Mouse (Mus musculus) gastrocnemius, postnatal 4 days (tissue): ENCODE data around the gene Hps4. TPM values are rescaled to one million over a fixed set of nuclear protein-coding genes. Genes with fewer than 3 reads are reported as not detected.
A peak's percentile ranks its signal among the peaks of the same experiment; 100 is the strongest.

Experiments used
- DNase-seq, 2 experiments: peaks; one replicate each; pipeline ENCODE4 v3.0.0; 2021 to 2022; ENCODE audit warnings: low spot score in 2 of 2, mixed read lengths in 2 of 2
- total RNA-seq, 2 experiments: library from RNA; stranded (reverse); gene quantifications; 2 replicates each; pipeline ENCODE4 v1.2.3; 2021

Gene Hps4
- total RNA-seq, 2 experiments from 2014 or later: 7.6 to 8.7 TPM

DNA sequence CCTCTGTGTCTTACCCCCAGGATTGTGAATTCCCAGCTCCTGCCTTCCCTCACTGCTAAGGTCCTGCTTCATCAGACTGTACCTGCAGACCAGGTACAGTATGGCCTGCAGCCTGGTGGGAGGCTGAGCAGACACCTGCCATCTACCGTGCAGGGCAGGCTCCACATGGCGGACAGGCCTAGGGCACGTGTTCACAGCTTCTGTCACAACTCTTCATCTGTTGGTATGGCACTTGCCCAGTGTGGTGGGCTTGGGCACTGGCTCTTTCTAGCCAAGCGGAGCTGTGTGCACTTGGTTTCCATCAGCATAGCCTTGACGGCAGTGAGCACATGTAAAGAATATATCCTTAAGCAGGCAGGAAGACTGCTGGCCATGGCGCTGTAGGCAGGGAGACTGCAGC lies 24.0 kb downstream of the Hps4 start:
- DNase-seq: no peak

DNA sequence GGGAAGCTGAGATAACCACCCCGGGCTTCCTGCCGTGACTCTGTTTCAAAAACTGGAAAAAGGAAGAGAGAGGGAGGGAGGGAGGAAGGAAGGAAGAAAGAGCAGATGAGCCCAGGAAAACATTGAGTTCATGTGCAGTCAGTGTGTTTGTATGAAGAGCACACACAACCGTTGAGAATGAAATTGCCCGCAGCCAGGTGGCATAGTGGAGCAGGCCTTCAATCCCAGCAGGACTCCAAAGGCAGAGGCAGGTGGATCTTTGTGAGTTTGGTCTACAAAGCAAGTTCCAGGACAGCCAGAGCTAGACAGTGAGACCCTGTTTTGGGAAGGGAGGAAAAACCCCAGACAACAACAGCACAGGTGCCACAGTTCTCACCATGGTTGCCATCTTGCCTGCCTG lies 24.5 kb downstream of the Hps4 start:
- no peak for DNase-seq

DNA sequence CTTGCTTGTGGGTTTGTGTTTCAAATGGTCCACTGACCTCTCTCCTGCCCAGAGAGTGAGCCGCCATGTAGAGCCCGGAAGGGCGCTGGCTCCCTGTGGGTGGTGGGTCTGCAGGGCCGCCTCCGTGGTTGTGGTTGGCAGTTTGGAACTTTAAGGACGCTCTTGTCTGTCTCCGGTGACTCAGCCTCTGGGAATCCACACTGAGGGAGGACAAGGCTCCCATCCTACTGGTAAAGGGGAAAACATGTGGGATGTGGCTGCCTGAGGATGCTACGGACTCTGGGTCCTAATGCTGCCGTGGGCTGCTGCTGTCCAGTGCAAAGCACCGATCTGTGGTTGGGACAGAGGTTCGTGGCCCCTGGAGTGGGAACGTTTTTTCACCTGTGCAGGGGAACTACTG lies 25.0 kb downstream of the Hps4 start:
- no peak for DNase-seq

DNA sequence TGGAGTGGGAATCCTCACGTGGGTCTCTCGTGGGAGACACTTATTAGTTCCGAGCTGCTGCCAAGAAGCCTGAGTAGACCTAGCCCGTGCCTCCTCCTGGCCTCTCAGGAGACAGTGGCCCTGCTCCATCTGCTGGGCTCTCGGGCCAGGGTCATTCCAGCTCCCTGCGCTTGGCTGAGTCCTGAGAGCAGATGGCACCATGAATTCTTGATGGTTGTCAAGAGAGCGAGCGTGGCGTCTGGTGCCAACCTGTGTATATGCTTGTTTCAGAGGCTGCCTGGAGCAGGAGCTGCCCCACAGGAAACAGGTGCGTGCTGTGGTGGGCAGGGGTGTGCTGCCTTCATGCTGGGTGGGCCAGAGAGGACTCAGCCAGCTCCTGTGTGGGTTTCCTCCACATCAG lies 25.8 kb downstream of the Hps4 start:
- no peak for DNase-seq

DNA sequence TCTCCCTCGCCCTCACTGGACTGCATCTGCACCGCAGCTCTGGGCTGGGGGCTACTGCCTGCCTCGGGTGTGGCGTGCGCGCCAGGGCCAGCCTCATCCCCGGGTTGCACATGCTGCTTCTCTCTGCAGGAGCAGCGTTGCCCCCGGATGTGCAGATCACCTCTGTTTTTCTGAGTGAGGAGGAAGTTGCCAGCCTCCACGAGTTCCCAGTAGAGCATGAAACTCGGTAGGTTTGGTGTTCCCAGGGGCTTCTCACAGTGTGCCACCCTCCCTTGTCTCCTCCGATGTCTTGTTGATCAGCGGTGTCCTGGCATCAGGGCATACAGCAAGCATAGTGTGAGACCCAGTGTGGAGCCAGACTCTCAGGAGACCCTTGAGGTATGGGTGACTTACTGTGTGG lies 26.4 kb downstream of the Hps4 start:
- DNase-seq: no peak

DNA sequence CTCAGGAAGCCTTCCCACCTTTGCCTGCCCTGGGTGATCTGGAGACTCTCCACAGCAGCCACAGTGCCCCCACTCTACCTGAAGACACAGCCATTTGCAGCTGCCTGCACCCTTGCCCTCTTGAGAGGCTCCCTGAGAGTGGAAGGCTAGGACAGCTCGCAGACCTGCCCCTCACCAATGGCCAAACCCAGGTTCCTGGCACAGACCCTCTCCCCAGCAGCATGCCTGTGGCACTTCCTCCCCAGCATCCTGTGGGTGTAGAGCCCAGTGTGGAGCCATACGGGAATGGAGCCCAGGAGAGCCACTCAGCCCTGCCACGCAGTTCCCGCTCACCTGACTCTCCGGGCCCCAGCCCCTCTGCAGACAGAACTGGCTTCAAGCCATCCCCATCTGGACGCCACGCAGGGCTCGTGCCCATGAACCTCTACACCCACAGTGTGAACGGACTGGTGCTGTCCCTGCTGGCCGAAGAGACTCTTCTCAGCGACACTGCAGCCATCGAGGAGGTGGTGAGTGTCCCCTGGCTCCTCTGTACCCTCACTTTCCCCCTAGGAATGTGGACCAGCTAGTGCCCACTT lies 27.4 kb downstream of the Hps4 start:
- no peak for DNase-seq

- no peak for DNase-seq
These were observed 29.1 kb downstream of the Hps4 start for GRCm38 (mm10) chr5:112371933-112372332.

DNA sequence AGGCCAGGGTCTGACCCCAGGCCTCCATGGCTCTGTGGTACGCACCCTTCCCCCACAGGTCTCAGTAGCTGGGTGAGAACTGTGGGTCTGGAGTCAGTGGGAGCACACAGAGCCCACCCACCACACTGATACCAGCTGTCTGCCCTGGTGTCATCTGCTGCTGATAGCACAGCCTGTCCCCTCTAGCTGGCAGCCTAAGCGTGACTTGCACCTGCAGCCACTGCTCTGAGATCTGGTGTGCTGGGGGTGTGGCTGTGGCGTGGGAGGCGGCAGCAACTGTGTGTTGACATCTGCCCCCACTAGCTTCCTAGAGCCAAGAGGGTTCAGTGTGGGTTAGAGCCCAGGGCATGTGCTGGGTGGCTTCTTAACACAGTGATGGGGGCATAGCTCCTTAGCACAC lies 33.2 kb downstream of the Hps4 start:
- DNase-seq: no peak

DNA sequence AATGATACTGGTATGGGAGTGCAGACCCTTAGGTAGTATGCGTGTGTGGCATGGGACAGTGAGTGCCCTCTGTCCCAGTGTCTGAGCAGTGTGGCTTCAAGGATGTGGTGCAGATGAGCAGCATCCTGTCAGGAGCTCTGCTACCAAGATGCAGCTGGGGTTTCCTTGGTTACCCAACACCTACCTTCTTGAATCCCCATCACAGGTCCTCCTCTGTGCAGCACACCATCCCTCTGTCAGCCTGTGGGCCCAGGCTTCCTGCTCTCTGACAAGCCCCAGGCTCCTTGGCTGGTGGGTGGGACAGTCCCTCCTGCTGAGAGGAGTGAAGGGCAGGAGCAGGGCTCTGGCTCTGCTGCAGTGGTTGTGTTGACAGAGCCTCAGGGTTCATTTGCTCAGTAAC lies 34.5 kb downstream of the Hps4 start:
- no peak for DNase-seq

GRCm38 (mm10) chr5:112378716-112379115 lies 35.8 kb downstream of the Hps4 start:
- no peak for DNase-seq

DNA sequence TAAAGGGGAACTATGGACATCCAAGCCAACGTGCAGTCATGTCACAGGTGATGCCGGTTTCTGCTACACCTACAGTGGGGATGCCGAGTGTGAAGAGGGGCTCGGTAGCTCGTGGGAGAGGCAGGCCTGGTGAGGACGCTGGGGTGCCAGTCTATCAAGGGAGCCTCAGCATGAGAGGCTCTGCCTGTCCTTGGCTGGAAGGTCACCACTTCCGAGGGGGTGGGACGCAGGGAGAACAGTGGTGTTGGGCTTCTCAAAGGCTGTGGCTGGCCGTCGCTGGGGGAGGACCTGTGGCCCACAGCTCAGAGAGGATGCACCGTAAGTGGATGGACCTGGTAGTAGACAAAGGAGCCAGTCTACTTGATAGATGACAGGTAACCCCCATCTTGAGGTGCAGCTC lies 38.3 kb downstream of the Hps4 start:
- DNase-seq: no peak

GRCm38 (mm10) chr5:112382042-112382441 lies 39.2 kb downstream of the Hps4 start:
- DNase-seq: no peak

DNA sequence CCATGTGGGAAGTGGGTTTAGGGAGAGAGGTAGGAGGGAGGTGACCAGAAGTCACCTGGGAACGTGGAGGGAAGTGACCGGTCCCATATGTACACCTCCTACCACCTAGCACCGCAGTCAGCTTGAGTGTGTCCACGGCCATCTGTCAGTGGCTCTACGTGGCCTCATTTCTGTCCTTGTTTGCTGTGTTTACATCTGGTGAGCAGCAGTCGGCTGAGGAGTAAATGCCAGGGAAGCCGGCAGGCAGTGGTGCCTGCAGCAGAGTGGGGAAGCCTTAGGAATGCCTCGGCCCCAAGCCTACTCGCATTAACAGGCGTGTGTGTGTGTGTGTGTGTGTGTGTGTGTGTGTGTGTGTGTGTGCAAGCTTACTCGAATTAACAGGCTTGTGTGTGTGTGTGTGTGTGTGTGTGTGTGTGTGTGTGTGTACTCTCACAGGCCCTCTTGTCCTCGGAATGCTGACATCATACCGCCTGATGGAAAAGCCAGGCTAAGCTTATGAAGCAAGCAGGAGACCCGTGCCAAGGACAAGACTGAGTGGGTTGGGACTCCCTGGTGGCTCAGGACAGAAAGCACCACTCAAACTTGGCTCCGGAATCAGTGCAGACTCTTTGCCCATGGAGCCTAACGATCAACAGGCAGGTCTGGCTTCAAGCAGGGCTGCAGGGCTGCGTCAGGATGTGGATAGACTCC lies 39.9 kb downstream of the Hps4 start:
- peak in 1 of 2 experiments; percentile 44 for DNase-seq

GRCm38 (mm10) chr5:112384805-112385472 lies 42.1 kb downstream of the Hps4 start:
- no peak for DNase-seq

DNA sequence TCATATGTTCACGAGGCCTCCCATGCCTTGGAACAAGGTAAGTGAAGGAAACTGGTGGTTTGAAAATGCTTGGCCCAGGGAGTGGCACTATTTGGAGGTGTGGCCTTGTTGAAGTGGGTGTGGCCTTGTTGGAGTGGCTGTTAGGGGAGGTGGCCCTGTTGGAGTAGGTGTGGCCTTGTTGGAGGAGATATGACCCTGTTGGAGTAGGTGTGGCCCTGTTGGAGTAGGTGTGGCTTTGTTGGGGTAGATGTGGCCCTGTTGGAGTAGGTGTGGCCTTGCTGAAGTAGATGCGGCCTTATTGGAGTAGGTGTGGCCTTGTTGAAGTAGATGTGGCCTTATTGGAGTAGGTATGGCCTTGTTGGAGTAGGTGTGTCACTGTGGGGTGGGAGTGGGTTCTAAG lies 43.1 kb downstream of the Hps4 start:
- DNase-seq: no peak

GRCm38 (mm10) chr5:112389352-112389751 lies 46.5 kb downstream of the Hps4 start:
- no peak for DNase-seq

DNA sequence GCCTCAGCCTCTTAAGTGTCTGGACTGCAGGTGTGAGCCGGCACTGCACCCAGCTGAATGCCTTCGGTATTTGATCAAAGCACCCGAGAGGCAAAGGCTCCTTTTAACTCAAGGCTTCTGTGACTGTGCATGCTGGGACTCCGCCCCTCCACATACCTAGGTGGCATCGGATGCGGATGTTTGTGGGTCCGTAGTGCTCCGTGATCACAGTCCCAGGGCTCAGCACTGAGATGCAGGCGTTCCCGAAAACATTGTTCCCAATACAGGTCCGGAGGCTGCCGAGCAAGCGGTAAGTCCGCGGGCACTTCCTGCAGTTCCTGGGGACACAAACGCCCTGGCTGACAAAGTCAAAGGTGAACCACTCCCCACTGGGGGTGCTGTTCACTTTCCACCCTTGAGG lies 48.1 kb downstream of the Hps4 start:
- peak in 1 of 2 experiments; percentile 8 for DNase-seq

- peak in 1 of 2 experiments; percentile 8 for DNase-seq
These were observed 48.9 kb downstream of the Hps4 start for GRCm38 (mm10) chr5:112391676-112392323.

DNA sequence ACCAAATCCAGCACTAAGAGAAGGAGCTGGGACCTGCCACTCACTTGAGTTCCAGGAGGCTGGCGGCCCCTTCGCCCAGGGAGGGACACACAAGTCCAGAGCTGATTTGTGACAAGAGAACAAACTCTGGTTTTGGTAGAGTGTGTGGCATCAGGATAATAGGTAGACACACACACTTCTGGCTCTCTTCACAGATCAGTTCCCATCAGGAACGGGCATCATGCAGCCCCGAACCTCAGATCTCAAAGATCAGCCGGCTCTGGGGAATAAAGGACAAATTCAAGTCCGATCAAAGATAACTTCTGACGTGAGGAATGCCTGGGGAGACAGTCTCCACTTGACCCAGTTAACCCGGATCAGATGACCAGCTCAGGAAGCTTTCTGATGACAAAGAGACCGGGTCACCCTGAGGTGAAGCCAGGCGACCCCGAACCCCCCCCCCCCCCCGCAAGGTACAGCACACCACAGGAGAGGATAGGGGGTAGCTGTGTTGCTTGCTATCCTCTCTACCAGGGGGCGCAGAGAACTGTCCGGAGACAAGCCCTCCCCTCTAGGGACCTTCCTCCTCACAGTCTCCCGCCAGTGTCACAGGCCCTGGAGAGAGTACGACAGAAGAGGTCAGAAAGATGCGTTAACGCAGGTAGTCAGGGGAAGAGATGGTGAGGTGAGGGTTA lies 51.0 kb downstream of the Hps4 start:
- DNase-seq: peak in 1 of 2 experiments; percentile 7

DNA sequence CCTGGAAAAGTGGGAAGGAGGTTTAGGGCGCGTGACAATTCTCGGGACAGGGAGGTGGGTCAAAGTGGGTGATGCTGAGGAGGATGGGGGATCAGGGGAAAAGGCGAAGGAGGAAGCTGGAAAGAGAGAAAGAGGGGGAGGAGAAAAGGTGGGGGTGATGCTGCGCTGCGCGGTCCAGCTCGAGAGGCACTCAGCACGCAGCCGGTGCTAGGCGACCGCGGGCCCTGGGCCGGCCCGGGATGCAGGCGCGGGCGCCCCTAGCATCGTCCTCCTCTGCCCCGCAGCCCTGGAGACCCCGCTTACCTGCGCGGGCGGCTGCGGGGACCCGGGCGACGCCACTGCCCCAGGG lies 51.5 kb downstream of the Hps4 start:
- DNase-seq: peak in 1 of 2 experiments; percentile 15

DNA sequence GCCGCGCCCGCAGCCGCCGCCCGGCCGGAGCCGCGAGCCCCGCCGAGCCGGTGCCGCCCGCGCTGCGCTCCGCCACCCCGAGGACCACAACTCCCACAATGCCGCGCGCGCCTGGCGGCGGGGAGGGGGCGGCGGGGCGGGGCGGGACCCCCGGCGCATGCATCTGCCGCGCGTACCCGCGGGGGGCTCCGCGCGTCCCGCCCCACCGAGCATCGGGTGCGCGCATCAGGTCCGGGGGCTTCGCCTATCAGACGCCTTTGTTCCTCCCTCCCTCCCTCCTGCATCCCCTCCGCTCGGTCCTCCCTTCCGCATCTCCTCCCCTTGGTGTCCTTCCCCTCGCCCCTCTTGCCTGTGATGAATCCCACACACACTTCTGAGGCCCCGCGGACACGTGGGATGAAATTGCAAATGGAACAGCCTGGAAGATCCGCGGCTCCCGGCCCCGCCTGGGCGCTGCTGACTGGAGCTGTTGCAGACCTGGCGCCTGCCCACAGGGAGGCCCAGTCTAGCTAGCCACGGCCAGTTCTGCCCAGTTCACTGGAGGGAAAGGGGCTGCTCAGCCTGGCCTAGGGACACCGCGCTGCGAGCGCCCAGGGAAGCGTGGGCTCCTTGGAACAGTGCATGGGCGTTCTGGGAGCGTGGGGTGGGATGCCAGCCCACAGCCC lies 52.0 kb downstream of the Hps4 start, which contains the start of gene Asphd2:
Gene Asphd2 (minus strand): TSS at position 88 of the 665 bp plus-strand sequence.
- peak in 1 of 2 experiments; percentile 59 for DNase-seq
